Mouse (Mus musculus) neural tube, embryonic 13.5 days (tissue): ENCODE data around the gene Clec10a. TPM values are rescaled to one million over a fixed set of nuclear protein-coding genes. Genes with fewer than 3 reads are reported as not detected.

Experiments
- ATAC-seq: fragments of 200-750 bp; cut with Nextera tagmentation; 2 replicates; pipeline ENCODE4 v1.8.0; 2017; ENCODE audit warnings: low read depth, mild to moderate bottlenecking, moderate TSS enrichment, moderate library complexity
- H3K27ac ChIP-seq: fragments of 300-500 bp; sonication (generic); replicated peaks from 2 replicates; pipeline ENCODE4 v1.5.1; 2015; ENCODE audit warnings: moderate library complexity, mild to moderate bottlenecking, inconsistent platforms
- H3K27me3 ChIP-seq: fragments of 300-500 bp; sonication (generic); 2 replicates; pipeline ENCODE4 v1.6.1; 2015; ENCODE audit warnings: mild to moderate bottlenecking, inconsistent platforms
- H3K36me3 ChIP-seq: fragments of 300-500 bp; sonication (generic); 2 replicates; pipeline ENCODE4 v1.6.1; 2015; ENCODE audit warnings: mild to moderate bottlenecking, inconsistent platforms
- H3K4me1 ChIP-seq: fragments of 300-500 bp; sonication (generic); replicated peaks from 2 replicates; pipeline ENCODE4 v1.6.1; 2015; ENCODE audit warnings: inconsistent platforms
- H3K4me2 ChIP-seq: fragments of 300-500 bp; sonication (generic); 2 replicates; pipeline ENCODE4 v1.6.1; 2015; ENCODE audit warnings: inconsistent platforms, mild to moderate bottlenecking, moderate library complexity
- H3K4me3 ChIP-seq: fragments of 300-500 bp; sonication (generic); 2 replicates; pipeline ENCODE4 v1.5.1; 2015; ENCODE audit warnings: mild to moderate bottlenecking, inconsistent platforms
- H3K9ac ChIP-seq: fragments of 300-500 bp; sonication (generic); 2 replicates; pipeline ENCODE4 v1.6.1; 2015; ENCODE audit warnings: moderate library complexity, mild to moderate bottlenecking, inconsistent platforms
- H3K9me3 ChIP-seq: fragments of 300-500 bp; sonication (generic); 2 replicates; pipeline ENCODE4 v1.6.1; 2016; ENCODE audit warnings: inconsistent platforms
- WGBS: fragments of 180-500 bp; shearing (Covaris S2); methylation state at CpG from one replicate; pipeline ENCODE4 v1.1.7; 2015; 5-methylcytosine and 5-hydroxymethylcytosine counted together
- polyA plus RNA-seq: library from polyadenylated mRNA; unstranded; fragments of >200 nt; fragmentation: Nextera tagmentation; extraction: Ambion mirVana; gene quantifications from 2 replicates; pipeline ENCODE4 v1.2.1, GENCODE M21; 2015

Gene Clec10a
- polyA plus RNA-seq, 1 experiment from 2014 or later: 0.64 TPM

GRCm38 (mm10) chr11:70211972-70212371 lies 56.0 kb downstream of the Clec10a start:
- no peak for ATAC-seq
- Histone ChIP-seq H3K9me3 (no peaks in the 10 kb centered on the region), H3K36me3 (peaks cover 6% of the 10 kb centered on the region), H3K27ac (no peak overlapping the region), H3K9ac (no peak overlapping the region), H3K4me3 (no peak overlapping the region), H3K4me2 (no peak overlapping the region), H3K4me1 (peaks cover 21% of the 10 kb centered on the region), H3K27me3 (peaks cover 60% of the 10 kb centered on the region)
- WGBS: 81% methylated on average over 6 of the region's 6 CpGs

- no peak for ATAC-seq
Measured at GRCm38 (mm10) chr11:70212423-70212822, 56.4 kb downstream of the Clec10a start, which contains the start of gene Slc16a11. Slc16a11 (plus strand) TSS chr11:70212752.

GRCm38 (mm10) chr11:70212896-70213295 lies 56.9 kb downstream of the Clec10a start:
- Histone ChIP-seq H3K9me3 (no peaks in the 10 kb centered on the region), H3K4me1 (peaks cover 22% of the 10 kb centered on the region), H3K4me2 (no peak overlapping the region), H3K4me3 (no peak overlapping the region), H3K27me3 (peaks cover 69% of the 10 kb centered on the region), H3K9ac (no peak overlapping the region), H3K27ac (no peak overlapping the region), H3K36me3 (peaks cover 16% of the 10 kb centered on the region)
- 13% methylated on average over 9 of the region's 9 CpGs for WGBS
- no peak for ATAC-seq

More at GRCm38 (mm10) chr11:70212423-70212822, 56.4 kb downstream of the Clec10a start, which contains the start of gene Slc16a11:
- Histone ChIP-seq H3K27me3 (peaks cover 65% of the 10 kb centered on the region), H3K9me3 (no peaks in the 10 kb centered on the region), H3K4me1 (peaks cover 21% of the 10 kb centered on the region), H3K4me2 (peak within 1 kb of the TSS; percentile 61), H3K36me3 (peaks cover 11% of the 10 kb centered on the region), H3K9ac (peak within 1 kb of the TSS; percentile 55), H3K27ac (no peak within 1 kb of the TSS), H3K4me3 (peak within 1 kb of the TSS; percentile 32)
- WGBS: 63% methylated on average over 6 of the region's 6 CpGs

GRCm38 (mm10) chr11:70213736-70214135 lies 57.7 kb downstream of the Clec10a start:
- Histone ChIP-seq H3K9me3 (no peaks in the 10 kb centered on the region), H3K4me2 (peak overlapping the region; percentile 61), H3K9ac (peak overlapping the region; percentile 55), H3K4me3 (peak overlapping the region; percentile 32), H3K4me1 (peaks cover 31% of the 10 kb centered on the region), H3K36me3 (peaks cover 22% of the 10 kb centered on the region), H3K27me3 (peaks cover 74% of the 10 kb centered on the region), H3K27ac (no peak overlapping the region)
- peak; percentile 17 for ATAC-seq
- 5% methylated on average over 26 of the region's 26 CpGs for WGBS

GRCm38 (mm10) chr11:70214191-70214855 lies 58.3 kb downstream of the Clec10a start:
- H3K9me3 ChIP-seq: no peaks in the 10 kb centered on the region
- under 1% methylated on average over 46 of the region's 46 CpGs for WGBS
- peak overlapping the region; percentile 61 for H3K4me2 ChIP-seq
- ATAC-seq: peak; percentile 62
- H3K27ac ChIP-seq: no peak overlapping the region
- peaks cover 74% of the 10 kb centered on the region for H3K27me3 ChIP-seq
- peak overlapping the region; percentile 55 for H3K9ac ChIP-seq
- H3K36me3 ChIP-seq: peaks cover 22% of the 10 kb centered on the region
- peaks cover 36% of the 10 kb centered on the region for H3K4me1 ChIP-seq
- peak overlapping the region; percentile 32 for H3K4me3 ChIP-seq

- WGBS: 5% methylated on average over 18 of the region's 18 CpGs
- H3K4me3 ChIP-seq: peak overlapping the region; percentile 32
- H3K9ac ChIP-seq: peak overlapping the region; percentile 55
- no peaks in the 10 kb centered on the region for H3K9me3 ChIP-seq
- no peak for ATAC-seq
- H3K4me1 ChIP-seq: peaks cover 42% of the 10 kb centered on the region
- peaks cover 74% of the 10 kb centered on the region for H3K27me3 ChIP-seq
- H3K4me2 ChIP-seq: peak overlapping the region; percentile 61
- no peak overlapping the region for H3K27ac ChIP-seq
- peaks cover 22% of the 10 kb centered on the region for H3K36me3 ChIP-seq
Measured at GRCm38 (mm10) chr11:70214856-70215209, 58.8 kb downstream of the Clec10a start.

GRCm38 (mm10) chr11:70215301-70215700 lies 59.3 kb downstream of the Clec10a start:
- Histone ChIP-seq H3K4me3 (0 out of 2 replicates have a peak overlapping the region, but pooled peaks have one; percentile 32), H3K27me3 (peaks cover 74% of the 10 kb centered on the region), H3K9me3 (no peaks in the 10 kb centered on the region), H3K27ac (no peak overlapping the region), H3K36me3 (peaks cover 22% of the 10 kb centered on the region), H3K4me1 (peaks cover 46% of the 10 kb centered on the region), H3K4me2 (no peak overlapping the region), H3K9ac (peak overlapping the region; percentile 9; the same call in 1 of the 2 replicates)
- 13% methylated on average over 22 of the region's 22 CpGs for WGBS
- no peak for ATAC-seq

GRCm38 (mm10) chr11:70216103-70216502 lies 60.1 kb downstream of the Clec10a start:
- Histone ChIP-seq H3K4me2 (no peak overlapping the region), H3K4me1 (peaks cover 46% of the 10 kb centered on the region), H3K9ac (no peak overlapping the region), H3K27ac (no peak overlapping the region), H3K36me3 (peaks cover 22% of the 10 kb centered on the region), H3K9me3 (no peaks in the 10 kb centered on the region), H3K4me3 (no peak overlapping the region), H3K27me3 (peaks cover 69% of the 10 kb centered on the region)
- ATAC-seq: no peak
- WGBS: 54% methylated on average over 3 of the region's 3 CpGs

GRCm38 (mm10) chr11:70218039-70218438 lies 62.0 kb downstream of the Clec10a start:
- 89% methylated on average over 4 of the region's 4 CpGs for WGBS
- H3K9ac ChIP-seq: no peak overlapping the region

GRCm38 (mm10) chr11:70218741-70219470 lies 62.9 kb downstream of the Clec10a start:
- H3K27me3 ChIP-seq: peaks cover 51% of the 10 kb centered on the region
- peaks cover 22% of the 10 kb centered on the region for H3K36me3 ChIP-seq
- peak overlapping the region; percentile 53 for H3K4me3 ChIP-seq
- H3K9me3 ChIP-seq: no peaks in the 10 kb centered on the region
- no peak overlapping the region for H3K27ac ChIP-seq
- WGBS: 90% methylated on average over 15 of the region's 15 CpGs
- ATAC-seq: no peak
- H3K9ac ChIP-seq: peak overlapping the region; percentile 26
- peaks cover 56% of the 10 kb centered on the region for H3K4me1 ChIP-seq
- peak overlapping the region; percentile 88 for H3K4me2 ChIP-seq

More at GRCm38 (mm10) chr11:70218039-70218438, 62.0 kb downstream of the Clec10a start:
- peaks cover 59% of the 10 kb centered on the region for H3K4me1 ChIP-seq
- peaks cover 22% of the 10 kb centered on the region for H3K36me3 ChIP-seq
- H3K9me3 ChIP-seq: no peaks in the 10 kb centered on the region
- no peak overlapping the region; the same call in 1 of the 2 replicates for H3K4me2 ChIP-seq
- no peak overlapping the region for H3K4me3 ChIP-seq
- peaks cover 54% of the 10 kb centered on the region for H3K27me3 ChIP-seq
- H3K27ac ChIP-seq: no peak overlapping the region
- ATAC-seq: no peak

- H3K4me2 ChIP-seq: peak overlapping the region; percentile 88
- H3K4me3 ChIP-seq: peak overlapping the region; percentile 53
- WGBS: 56% methylated on average over 7 of the region's 7 CpGs
- H3K9me3 ChIP-seq: no peaks in the 10 kb centered on the region
- H3K36me3 ChIP-seq: peaks cover 22% of the 10 kb centered on the region
- peaks cover 51% of the 10 kb centered on the region for H3K27me3 ChIP-seq
- H3K9ac ChIP-seq: peak overlapping the region; percentile 83
- no peak for ATAC-seq
- H3K4me1 ChIP-seq: peaks cover 46% of the 10 kb centered on the region
- peak overlapping the region; percentile 93 for H3K27ac ChIP-seq
Measured at GRCm38 (mm10) chr11:70219873-70220272, 63.9 kb downstream of the Clec10a start.

GRCm38 (mm10) chr11:70220323-70220722 lies 64.3 kb downstream of the Clec10a start:
- 1% methylated on average over 24 of the region's 24 CpGs for WGBS
- Histone ChIP-seq H3K4me1 (peaks cover 41% of the 10 kb centered on the region), H3K9ac (peak overlapping the region; percentile 83), H3K9me3 (no peaks in the 10 kb centered on the region), H3K27ac (peak overlapping the region; percentile 93), H3K4me2 (peak overlapping the region; percentile 88), H3K36me3 (peaks cover 22% of the 10 kb centered on the region), H3K4me3 (peak overlapping the region; percentile 53), H3K27me3 (peaks cover 51% of the 10 kb centered on the region)
- ATAC-seq: no peak
